Mouse (Mus musculus): ENCODE results near the gene Marcksl1.

GRCm38 (mm10) chr4:129513086-129513767 is at the start of gene Marcksl1:
- TF ChIP-seq POLR2A (IDR thresholded peaks at IDR 0.05; ENCODE audit: control insufficient read depth in 1 of 2, insufficient read depth in 1 of 2, low read depth in 1 of 2, low read length in 2 of 2, poor library complexity in 1 of 2) (peak; percentile 85 to 86), ZMIZ1 (IDR thresholded peaks at IDR 0.05; ENCODE audit: low read depth, low read length) (peak; percentile 98), CTCF (IDR thresholded peaks at IDR 0.05 in 2 of 3, conservative IDR thresholded peaks at IDR 0.05 in 1 of 3; ENCODE audit: control insufficient read depth in 1 of 3, insufficient read depth in 1 of 3, low read depth in 2 of 3, low read length in 3 of 3, poor library complexity in 1 of 3, severe bottlenecking in 1 of 3) (no peak; a peak in 1 of 6 replicates), GATA1 (IDR thresholded peaks at IDR 0.05; ENCODE audit: low read depth, low read length) (no peak), ZKSCAN1 (IDR thresholded peaks at IDR 0.05; ENCODE audit: low read depth, low read length) (no peak), TAL1 (IDR thresholded peaks at IDR 0.05; ENCODE audit: low read length) (no peak), EP300 (IDR thresholded peaks at IDR 0.05; ENCODE audit: low read depth in 1 of 2, low read length in 2 of 2) (no peak), ELF1 (IDR thresholded peaks at IDR 0.05; ENCODE audit: low read depth, low read length) (0 out of 2 replicates have a peak, but pooled peaks have one; percentile 5), ZNF384 (IDR thresholded peaks at IDR 0.05; ENCODE audit: low read depth, low read length) (no peak), ETS1 (IDR thresholded peaks at IDR 0.05; ENCODE audit: low read depth, low read length) (no peak), MAX (IDR thresholded peaks at IDR 0.05; ENCODE audit: low read length) (no peak)
